Mouse (Mus musculus): Measurements from ENCODE around the gene Sec11a. TPM values are rescaled to one million over a fixed set of nuclear protein-coding genes. Genes with fewer than 3 reads are reported as not detected.

The Sec11a gene
- polyA plus RNA-seq, 1 experiment from 2014 or later, result 222 TPM

GRCm38 (mm10) chr7:80935834-80936233, 11.7 kb downstream of the Sec11a start:
- no peaks in the 10 kb centered on the region for H3K9me3 ChIP-seq (replicated peaks; ENCODE audit: low read length)
- DNase-seq (ENCODE audit: low spot score), result no peak
- 91% methylated on average over 1 of the region's 1 CpGs for WGBS

DNA sequence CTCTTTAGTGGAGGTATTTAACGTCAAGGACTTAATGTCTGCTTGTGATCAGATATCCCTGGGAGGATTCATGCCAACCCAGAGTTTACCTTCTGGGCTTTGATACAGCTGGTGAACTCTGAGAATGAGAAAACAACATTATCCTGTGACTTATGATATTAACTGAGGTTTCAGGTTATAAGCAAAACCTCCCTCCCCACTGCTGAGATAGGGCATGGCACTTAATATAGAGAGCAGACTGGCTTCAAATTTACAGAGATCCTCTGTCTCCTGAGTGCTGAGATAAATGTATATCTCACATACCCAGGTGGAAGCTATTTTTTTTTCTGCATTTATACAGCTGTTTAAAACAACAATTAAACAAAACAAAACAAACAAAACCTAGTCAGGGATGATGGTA, 14.8 kb downstream of the Sec11a start:
- no peak overlapping the region for H3K4me2 ChIP-seq (ENCODE audit: low read length)
- no peak for TF ChIP-seq CTCF (IDR thresholded peaks at IDR 0.05; ENCODE audit: low read depth)
- no peaks in the 10 kb centered on the region for H3K9me3 ChIP-seq (replicated peaks; ENCODE audit: low read length)
- no peaks in the 10 kb centered on the region for H3K4me1 ChIP-seq (replicated peaks; ENCODE audit: insufficient read depth, low read length)
- H3K36me3 ChIP-seq (ENCODE audit: insufficient read depth, low read length), result peaks cover 12% of the 10 kb centered on the region; the same call in 1 of the 2 replicates
- H3K27me3 ChIP-seq (ENCODE audit: insufficient read depth, low read length), result no peaks in the 10 kb centered on the region
- H3K9ac ChIP-seq (ENCODE audit: low read depth, low read length), result no peak overlapping the region
- 47% methylated on average over 1 of the region's 1 CpGs for WGBS
- H3K4me3 ChIP-seq (replicated peaks; ENCODE audit: low read depth, low read length), result no peak overlapping the region
- H3K27ac ChIP-seq, result no peak overlapping the region
- ATAC-seq (replicated peaks; ENCODE audit: low FRiP score, low read depth) (no peak), DNase-seq (ENCODE audit: low spot score) (no peak)

More at GRCm38 (mm10) chr7:80935834-80936233, 11.7 kb downstream of the Sec11a start:
- Histone ChIP-seq H3K4me1 (replicated peaks; ENCODE audit: insufficient read depth, low read length) (no peaks in the 10 kb centered on the region), H3K27ac (no peak overlapping the region), H3K4me3 (replicated peaks; ENCODE audit: low read depth, low read length) (no peak overlapping the region), H3K27me3 (ENCODE audit: insufficient read depth, low read length) (no peaks in the 10 kb centered on the region), H3K36me3 (ENCODE audit: insufficient read depth, low read length) (peaks cover 10% of the 10 kb centered on the region; the same call in 1 of the 2 replicates), H3K9ac (ENCODE audit: low read depth, low read length) (no peak overlapping the region), H3K4me2 (ENCODE audit: low read length) (no peak overlapping the region)
- TF ChIP-seq CTCF (IDR thresholded peaks at IDR 0.05; ENCODE audit: low read depth), result no peak
- no peak for ATAC-seq (replicated peaks; ENCODE audit: low FRiP score, low read depth)

DNA sequence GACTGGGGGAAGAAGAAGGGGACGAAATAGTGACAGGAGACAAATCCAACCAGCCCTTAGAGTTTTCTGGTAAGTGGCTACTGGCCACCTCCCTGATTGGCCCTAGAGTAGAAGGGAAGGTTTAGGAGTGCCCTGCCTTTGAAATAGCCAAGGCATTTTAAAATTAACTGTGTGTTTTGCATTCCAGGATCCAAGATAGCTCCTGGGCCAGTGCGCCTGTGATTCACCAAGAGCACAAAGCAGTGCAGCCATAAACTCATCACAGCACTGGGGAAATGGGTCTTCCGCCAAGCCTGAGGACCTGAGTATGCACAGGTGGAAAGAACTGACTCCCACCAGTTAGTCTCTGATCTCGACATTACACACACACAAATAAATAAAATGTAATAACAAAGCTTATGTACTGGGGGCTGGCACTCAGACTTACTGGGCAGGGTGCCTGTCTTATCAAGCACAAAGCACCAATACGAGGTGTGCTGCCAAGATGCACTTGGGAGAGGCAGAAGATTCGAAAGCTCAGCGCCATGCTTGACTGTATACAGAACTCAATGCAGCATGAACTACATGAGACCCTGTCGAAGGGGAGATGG, 15.9 kb downstream of the Sec11a start:
- Histone ChIP-seq H3K36me3 (ENCODE audit: insufficient read depth, low read length) (peaks cover 19% of the 10 kb centered on the region; the same call in 1 of the 2 replicates), H3K4me2 (ENCODE audit: low read length) (no peak overlapping the region), H3K9me3 (replicated peaks; ENCODE audit: low read length) (no peaks in the 10 kb centered on the region), H3K27ac (no peak overlapping the region), H3K27me3 (ENCODE audit: insufficient read depth, low read length) (no peaks in the 10 kb centered on the region), H3K4me3 (replicated peaks; ENCODE audit: low read depth, low read length) (no peak overlapping the region), H3K9ac (ENCODE audit: low read depth, low read length) (no peak overlapping the region), H3K4me1 (replicated peaks; ENCODE audit: insufficient read depth, low read length) (no peaks in the 10 kb centered on the region)
- TF ChIP-seq CTCF (IDR thresholded peaks at IDR 0.05; ENCODE audit: low read depth), result no peak
- WGBS, result 78% methylated on average over 8 of the region's 8 CpGs
- DNase-seq (ENCODE audit: low spot score) (no peak), ATAC-seq (replicated peaks; ENCODE audit: low FRiP score, low read depth) (no peak)

DNA sequence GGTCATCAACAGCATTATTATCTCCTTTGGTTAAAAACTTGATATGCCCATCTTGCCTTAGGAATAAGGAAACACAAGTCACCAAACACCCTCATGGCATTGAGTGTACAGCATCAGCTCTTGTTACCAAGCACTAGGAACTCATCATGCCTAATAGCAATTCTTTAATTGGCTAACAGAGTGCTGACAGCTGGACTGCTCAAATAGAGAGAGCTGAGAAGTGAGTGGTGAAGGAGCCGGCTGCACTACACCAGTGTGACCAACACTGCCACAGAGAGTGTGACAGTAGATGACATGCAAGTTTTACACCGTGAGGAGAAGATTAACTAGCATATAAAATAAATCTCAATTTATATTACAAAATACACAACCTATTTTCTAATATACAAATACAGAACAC, 24.4 kb downstream of the Sec11a start:
- ATAC-seq (replicated peaks; ENCODE audit: low FRiP score, low read depth), result no peak
- H3K36me3 ChIP-seq (ENCODE audit: insufficient read depth, low read length), result 0 out of 2 replicates have a peak, but pooled peaks cover 31% of the 10 kb centered on the region
- no peaks in the 10 kb centered on the region for H3K4me1 ChIP-seq (replicated peaks; ENCODE audit: insufficient read depth, low read length)
- H3K4me2 ChIP-seq (ENCODE audit: low read length), result no peak overlapping the region
- no peak overlapping the region for H3K9ac ChIP-seq (ENCODE audit: low read depth, low read length)
- H3K9me3 ChIP-seq (replicated peaks; ENCODE audit: low read length), result no peaks in the 10 kb centered on the region
- H3K27me3 ChIP-seq (ENCODE audit: insufficient read depth, low read length), result no peaks in the 10 kb centered on the region
- H3K4me3 ChIP-seq (replicated peaks; ENCODE audit: low read depth, low read length), result no peak overlapping the region
- DNase-seq (ENCODE audit: low spot score), result no peak
- WGBS, result 91% methylated on average over 2 of the region's 2 CpGs
- TF ChIP-seq CTCF (IDR thresholded peaks at IDR 0.05; ENCODE audit: low read depth), result no peak
- H3K27ac ChIP-seq, result no peak overlapping the region

- Histone ChIP-seq H3K9ac (ENCODE audit: low read depth, low read length) (no peak overlapping the region), H3K36me3 (ENCODE audit: insufficient read depth, low read length) (peaks cover 32% of the 10 kb centered on the region), H3K4me2 (ENCODE audit: low read length) (no peak overlapping the region), H3K27ac (no peak overlapping the region), H3K4me1 (replicated peaks; ENCODE audit: insufficient read depth, low read length) (no peaks in the 10 kb centered on the region), H3K27me3 (ENCODE audit: insufficient read depth, low read length) (no peaks in the 10 kb centered on the region), H3K4me3 (replicated peaks; ENCODE audit: low read depth, low read length) (no peak overlapping the region), H3K9me3 (replicated peaks; ENCODE audit: low read length) (no peaks in the 10 kb centered on the region)
- ATAC-seq (replicated peaks; ENCODE audit: low FRiP score, low read depth) (no peak), DNase-seq (ENCODE audit: low spot score) (no peak)
- no peak for TF ChIP-seq CTCF (IDR thresholded peaks at IDR 0.05; ENCODE audit: low read depth)
- 81% methylated on average over 5 of the region's 5 CpGs for WGBS
Measured at GRCm38 (mm10) chr7:80919647-80920008, 28.0 kb downstream of the Sec11a start.

GRCm38 (mm10) chr7:80918982-80919646, 28.5 kb downstream of the Sec11a start:
- Histone ChIP-seq H3K27me3 (ENCODE audit: insufficient read depth, low read length) (no peaks in the 10 kb centered on the region), H3K4me1 (replicated peaks; ENCODE audit: insufficient read depth, low read length) (no peaks in the 10 kb centered on the region), H3K9ac (ENCODE audit: low read depth, low read length) (no peak overlapping the region), H3K4me2 (ENCODE audit: low read length) (no peak overlapping the region), H3K27ac (no peak overlapping the region), H3K4me3 (replicated peaks; ENCODE audit: low read depth, low read length) (no peak overlapping the region), H3K36me3 (ENCODE audit: insufficient read depth, low read length) (peaks cover 32% of the 10 kb centered on the region), H3K9me3 (replicated peaks; ENCODE audit: low read length) (no peaks in the 10 kb centered on the region)
- WGBS, result 71% methylated on average over 8 of the region's 8 CpGs
- no peak for ATAC-seq (replicated peaks; ENCODE audit: low FRiP score, low read depth)
- TF ChIP-seq CTCF (IDR thresholded peaks at IDR 0.05; ENCODE audit: low read depth), result no peak
- DNase-seq (ENCODE audit: low spot score), result no peak

Measured in kidney, postnatal 0 days (tissue).